ENCODE assay signal across 8 mouse cellular contexts in the genomic region with DNA sequence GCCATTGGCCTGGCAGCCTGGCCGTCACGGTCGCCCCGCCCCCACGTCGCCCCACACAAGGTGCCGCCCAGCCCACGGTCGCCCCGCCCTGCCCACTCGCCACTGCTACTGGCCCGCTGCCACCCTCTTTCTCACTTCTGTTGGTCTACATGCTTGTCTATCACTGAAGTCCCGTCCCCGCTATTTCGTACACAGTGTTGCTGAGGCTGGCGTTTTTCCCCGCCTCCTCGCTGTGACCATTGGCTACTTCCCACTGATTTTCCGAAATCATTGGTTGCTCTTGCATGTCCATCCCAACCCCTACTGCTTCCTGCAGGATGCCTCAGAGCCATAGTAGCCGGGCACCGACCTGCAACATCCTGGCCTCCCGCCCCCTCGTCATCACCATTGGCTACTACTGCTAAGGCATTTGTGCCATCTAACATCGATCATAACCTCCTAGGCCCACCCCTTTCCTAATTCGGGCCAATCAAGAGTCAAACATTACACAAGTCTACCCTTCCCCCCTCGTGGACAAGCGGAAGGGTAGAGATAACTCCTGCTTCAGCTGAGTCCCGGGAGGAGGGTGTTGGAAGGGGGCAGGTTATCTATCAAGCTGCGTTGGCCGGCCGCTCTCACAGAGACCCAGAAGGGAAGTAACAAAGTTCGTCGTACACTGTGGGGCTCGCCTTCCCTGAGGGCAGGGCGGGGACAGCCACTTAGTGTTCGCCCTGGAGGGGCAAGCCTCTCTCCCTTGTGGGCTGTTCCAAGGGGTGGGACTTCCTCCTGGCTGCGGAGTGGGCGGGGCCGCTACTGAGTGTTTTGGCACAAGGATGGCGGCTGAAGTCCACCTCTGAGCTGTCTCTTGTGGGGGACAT. TPM values are rescaled to one million over a fixed set of nuclear protein-coding genes. Genes with fewer than 3 reads are reported as not detected.
DNase-seq lines count a peak whose midpoint lies in the region; ATAC-seq and TF ChIP-seq lines count a peak whose summit lies in the region.

No protein-coding gene starts in this region.

- peak; percentile 79 for TF ChIP-seq POLR2A in ES-Bruce4 (IDR thresholded peaks at IDR 0.05; ENCODE audit: insufficient read depth, low read length)

- peak overlapping the region; percentile 39 for H3K27ac ChIP-seq in ES-Bruce4 (ENCODE audit: insufficient read depth, low read length)
- peak overlapping the region; percentile 92 for H3K27ac ChIP-seq in forebrain, embryonic 13.5 days
- peak overlapping the region; percentile 99 for H3K27ac ChIP-seq in liver, postnatal 0 days (ENCODE audit: low read depth)
- H3K27ac ChIP-seq in neural tube, embryonic 14.5 days (ENCODE audit: low read depth, low read length) = peak overlapping the region; percentile 93

- no peak for TF ChIP-seq EP300 in ES-Bruce4 (IDR thresholded peaks at IDR 0.05; ENCODE audit: insufficient read depth, low read depth, low read length)
- TF ChIP-seq EP300 in liver, postnatal 0 days (IDR thresholded peaks at IDR 0.05; ENCODE audit: low read depth) = no peak

- TF ChIP-seq CTCF in ES-Bruce4 (IDR thresholded peaks at IDR 0.05; ENCODE audit: low read depth, low read length) = no peak
- peak; percentile 11; the same call in 1 of the 2 replicates for TF ChIP-seq CTCF in liver, postnatal 0 days (IDR thresholded peaks at IDR 0.05; ENCODE audit: low read depth)

- peak overlapping the region; percentile 92 for H3K4me2 ChIP-seq in forebrain, embryonic 13.5 days
- H3K4me2 ChIP-seq in liver, postnatal 0 days (ENCODE audit: low read depth, low read length) = peak overlapping the region; percentile 97
- peak overlapping the region; percentile 65 for H3K4me2 ChIP-seq in neural tube, embryonic 14.5 days (ENCODE audit: low read depth, low read length)

- no peaks in the 10 kb centered on the region for H3K27me3 ChIP-seq in ES-Bruce4 (ENCODE audit: control insufficient read depth, insufficient read depth, low read length, poor library complexity, severe bottlenecking)
- H3K27me3 ChIP-seq in forebrain, embryonic 13.5 days = no peaks in the 10 kb centered on the region
- no peaks in the 10 kb centered on the region for H3K27me3 ChIP-seq in liver, postnatal 0 days (ENCODE audit: insufficient read depth, low read length)
- H3K27me3 ChIP-seq in neural tube, embryonic 14.5 days (ENCODE audit: control insufficient read depth, insufficient read depth, low read length) = no peaks in the 10 kb centered on the region

- H3K36me3 ChIP-seq in ES-Bruce4 (ENCODE audit: control insufficient read depth, insufficient read depth, low read length, poor library complexity, severe bottlenecking) = no peaks in the 10 kb centered on the region
- H3K36me3 ChIP-seq in forebrain, embryonic 13.5 days (ENCODE audit: poor library complexity, severe bottlenecking) = peaks cover 16% of the 10 kb centered on the region
- H3K36me3 ChIP-seq in liver, postnatal 0 days (replicated peaks; ENCODE audit: insufficient read depth, low read length) = peaks cover under 1% of the 10 kb centered on the region; the same call in 1 of the 2 replicates
- no peaks in the 10 kb centered on the region for H3K36me3 ChIP-seq in neural tube, embryonic 14.5 days (ENCODE audit: control insufficient read depth, insufficient read depth, low read length)

- H3K9ac ChIP-seq in ES-Bruce4 (ENCODE audit: low read depth, poor library complexity, severe bottlenecking) = peak overlapping the region; percentile 73
- H3K9ac ChIP-seq in forebrain, embryonic 13.5 days = peak overlapping the region; percentile 79
- H3K9ac ChIP-seq in liver, postnatal 0 days (replicated peaks) = peak overlapping the region; percentile 76
- peak overlapping the region; percentile 86 for H3K9ac ChIP-seq in neural tube, embryonic 14.5 days (replicated peaks; ENCODE audit: low read depth, low read length)

- ATAC-seq in cerebellum, adult (ENCODE audit: insufficient number of reproducible peaks, low FRiP score, low TSS enrichment) = peak; percentile 96
- ATAC-seq in forebrain, embryonic 13.5 days = peak; percentile 98
- peak; percentile 92 for ATAC-seq in liver, postnatal 0 days
- ATAC-seq in neural tube, embryonic 14.5 days (ENCODE audit: low read depth) = peak; percentile 98

- DNase-seq in heart, postnatal 10 days = peak; percentile 100
- DNase-seq in large intestine, adult 2 months (ENCODE audit: low read depth, low spot score) = peak; percentile 97
- DNase-seq in liver, postnatal 0 days = peak; percentile 100
- peak; percentile 100 for DNase-seq in testis, postnatal 10 days (ENCODE audit: low spot score)

- H3K4me3 ChIP-seq in ES-Bruce4 (ENCODE audit: low read depth, low read length) = peak overlapping the region; percentile 74
- peak overlapping the region; percentile 97 for H3K4me3 ChIP-seq in forebrain, embryonic 13.5 days
- peak overlapping the region; percentile 79 for H3K4me3 ChIP-seq in liver, postnatal 0 days (ENCODE audit: low read depth, low read length)
- peak overlapping the region; percentile 96 for H3K4me3 ChIP-seq in neural tube, embryonic 14.5 days (ENCODE audit: low read depth, low read length)

- no peaks in the 10 kb centered on the region for H3K4me1 ChIP-seq in ES-Bruce4 (ENCODE audit: control insufficient read depth, insufficient read depth, low read length)
- peaks cover 28% of the 10 kb centered on the region for H3K4me1 ChIP-seq in forebrain, embryonic 13.5 days
- peaks cover 26% of the 10 kb centered on the region for H3K4me1 ChIP-seq in liver, postnatal 0 days (ENCODE audit: insufficient read depth)
- H3K4me1 ChIP-seq in neural tube, embryonic 14.5 days (ENCODE audit: control insufficient read depth, insufficient read depth, low read length) = peaks cover 16% of the 10 kb centered on the region

- H3K9me3 ChIP-seq in ES-Bruce4 (replicated peaks; ENCODE audit: control insufficient read depth, insufficient read depth, low read length, poor library complexity, severe bottlenecking) = no peaks in the 10 kb centered on the region
- H3K9me3 ChIP-seq in forebrain, embryonic 13.5 days (replicated peaks) = no peaks in the 10 kb centered on the region
- no peaks in the 10 kb centered on the region for H3K9me3 ChIP-seq in liver, postnatal 0 days (ENCODE audit: low read length)
- H3K9me3 ChIP-seq in neural tube, embryonic 14.5 days (ENCODE audit: control insufficient read depth, low read length) = no peaks in the 10 kb centered on the region

- under 1% methylated on average over 40 of the region's 40 CpGs for WGBS in forebrain, embryonic 13.5 days
- 1% methylated on average over 39 of the region's 40 CpGs for WGBS in large intestine, adult 2 months
- WGBS in liver, postnatal 0 days (ENCODE audit: insufficient replicate concordance) = under 1% methylated on average over 39 of the region's 40 CpGs
- under 1% methylated on average over 33 of the region's 40 CpGs for WGBS in neural tube, embryonic 14.5 days

- intact Hi-C loops in heart, postnatal 10 days (cut with DNase I) = loop anchor here (2.0 kb wide), 1 partner anchor 45 kb away; a partner anchor contains a TSS

RNA-seq across cellular contexts. Expression of a gene that starts 0.5 kb away (rescaled TPM):
- 21.3 and 22.7 TPM in 2 replicates for polyA plus RNA-seq in ES-Bruce4 (2011; ENCODE audit: insufficient read depth, insufficient read length, low read depth, missing spikeins)
- 39.5 and 45.9 TPM in 2 replicates for polyA plus RNA-seq in forebrain, embryonic 13.5 days (2015; fragmentation: Nextera tagmentation; extraction: Ambion mirVana)
- total RNA-seq in heart, postnatal 10 days (2021) = 10 to 100 TPM; 13.4 to 18.8 TPM
- 38.0 and 40.7 TPM in 2 replicates for polyA plus RNA-seq in large intestine, adult 2 months (2012; rRNA removed)
- 6.5 and 7.3 TPM in 2 replicates for polyA plus RNA-seq in liver, postnatal 0 days (2015; fragmentation: Nextera tagmentation; extraction: Ambion mirVana)
- 25.1 and 29.6 TPM in 2 replicates for polyA plus RNA-seq in neural tube, embryonic 14.5 days (2014; fragmentation: Nextera tagmentation; extraction: Ambion mirVana)

RNA-seq across cellular contexts. Expression of a gene that starts 24.7 kb away (rescaled TPM):
- polyA plus RNA-seq in ES-Bruce4 (2011; ENCODE audit: insufficient read depth, insufficient read length, low read depth, missing spikeins) = 61.8 and 62.8 TPM in 2 replicates
- polyA plus RNA-seq in forebrain, embryonic 13.5 days (2015; fragmentation: Nextera tagmentation; extraction: Ambion mirVana) = 45.0 and 54.5 TPM in 2 replicates
- total RNA-seq in heart, postnatal 10 days (2021) = 10 to 100 TPM; 76.6 to 78.5 TPM
- 73.7 and 90.3 TPM in 2 replicates for polyA plus RNA-seq in large intestine, adult 2 months (2012; rRNA removed)
- 56.0 and 58.7 TPM in 2 replicates for polyA plus RNA-seq in liver, postnatal 0 days (2015; fragmentation: Nextera tagmentation; extraction: Ambion mirVana)
- polyA plus RNA-seq in neural tube, embryonic 14.5 days (2014; fragmentation: Nextera tagmentation; extraction: Ambion mirVana) = 66.4 and 76.8 TPM in 2 replicates

RNA-seq across cellular contexts. Expression of a gene that starts 24.7 kb away (rescaled TPM):
- polyA plus RNA-seq in ES-Bruce4 (2011; ENCODE audit: insufficient read depth, insufficient read length, low read depth, missing spikeins) = 1.2 TPM in 1 of 2 replicates, not detected in the other
- not detected in 2 replicates for polyA plus RNA-seq in forebrain, embryonic 13.5 days (2015; fragmentation: Nextera tagmentation; extraction: Ambion mirVana)
- not detected for total RNA-seq in heart, postnatal 10 days (2021)
- polyA plus RNA-seq in large intestine, adult 2 months (2012; rRNA removed) = not detected in 2 replicates
- polyA plus RNA-seq in liver, postnatal 0 days (2015; fragmentation: Nextera tagmentation; extraction: Ambion mirVana) = 2.0 and 3.8 TPM in 2 replicates
- polyA plus RNA-seq in neural tube, embryonic 14.5 days (2014; fragmentation: Nextera tagmentation; extraction: Ambion mirVana) = not detected in 2 replicates

RNA-seq across cellular contexts. Expression of a gene that starts 32.4 kb away (rescaled TPM):
- polyA plus RNA-seq in ES-Bruce4 (2011; ENCODE audit: insufficient read depth, insufficient read length, low read depth, missing spikeins) = not detected in 2 replicates
- polyA plus RNA-seq in forebrain, embryonic 13.5 days (2015; fragmentation: Nextera tagmentation; extraction: Ambion mirVana) = not detected in 2 replicates
- not detected for total RNA-seq in heart, postnatal 10 days (2021)
- polyA plus RNA-seq in large intestine, adult 2 months (2012; rRNA removed) = not detected in 2 replicates
- polyA plus RNA-seq in liver, postnatal 0 days (2015; fragmentation: Nextera tagmentation; extraction: Ambion mirVana) = not detected in 2 replicates
- 0.08 and 0.30 TPM in 2 replicates for polyA plus RNA-seq in neural tube, embryonic 14.5 days (2014; fragmentation: Nextera tagmentation; extraction: Ambion mirVana)

RNA-seq across cellular contexts. Expression of a gene that starts 39.4 kb away (rescaled TPM):
- 0.37 and 0.69 TPM in 2 replicates for polyA plus RNA-seq in ES-Bruce4 (2011; ENCODE audit: insufficient read depth, insufficient read length, low read depth, missing spikeins)
- 0.76 and 0.77 TPM in 2 replicates for polyA plus RNA-seq in forebrain, embryonic 13.5 days (2015; fragmentation: Nextera tagmentation; extraction: Ambion mirVana)
- under 1 TPM; 0.62 to 0.96 TPM for total RNA-seq in heart, postnatal 10 days (2021)
- 0.78 and 1.0 TPM in 2 replicates for polyA plus RNA-seq in large intestine, adult 2 months (2012; rRNA removed)
- polyA plus RNA-seq in liver, postnatal 0 days (2015; fragmentation: Nextera tagmentation; extraction: Ambion mirVana) = 0.33 and 0.54 TPM in 2 replicates
- polyA plus RNA-seq in neural tube, embryonic 14.5 days (2014; fragmentation: Nextera tagmentation; extraction: Ambion mirVana) = 0.30 and 0.67 TPM in 2 replicates

Comparison
In these comparisons a context has a peak if more than half of its experiments do, and no peak if none do; other contexts are left out.
1. Peak in every context shown above with its lines: DNase-seq, ATAC-seq, H3K4me3 ChIP-seq and H3K27ac ChIP-seq.
2. H3K27ac ChIP-seq: peak in every context shown above with its lines; median percentile 99 in liver, postnatal 0 days; 93 in neural tube, embryonic 14.5 days; 92 in forebrain, embryonic 13.5 days; 39 in ES-Bruce4.